Mouse (Mus musculus): Measurements from ENCODE around the gene Tnrc18.
A peak's percentile ranks its signal among the peaks of the same experiment; 100 is the strongest.

Tnrc18 gene

DNA sequence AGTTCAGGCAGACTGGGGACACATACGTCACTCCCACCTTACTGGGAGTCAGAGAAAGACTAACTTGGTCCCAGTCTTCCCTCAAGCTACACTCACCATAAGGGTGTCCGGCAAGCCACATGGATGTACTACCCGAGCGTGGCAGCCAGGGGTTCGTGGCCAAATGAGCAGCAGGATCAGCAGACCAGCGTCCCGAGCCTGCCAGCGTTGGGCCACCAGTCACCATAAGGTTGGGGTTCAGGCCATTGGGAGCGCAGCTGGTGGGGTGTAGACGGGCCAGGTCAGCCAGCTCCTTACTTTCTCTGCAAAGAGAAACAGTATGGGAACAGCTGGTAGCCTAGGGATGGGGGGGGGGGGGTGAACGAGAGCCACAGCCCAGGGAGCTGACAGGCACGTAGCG, 41.4 kb downstream of the Tnrc18 start:
- DNase-seq (ENCODE audit: low read depth, low spot score): no peak

DNA sequence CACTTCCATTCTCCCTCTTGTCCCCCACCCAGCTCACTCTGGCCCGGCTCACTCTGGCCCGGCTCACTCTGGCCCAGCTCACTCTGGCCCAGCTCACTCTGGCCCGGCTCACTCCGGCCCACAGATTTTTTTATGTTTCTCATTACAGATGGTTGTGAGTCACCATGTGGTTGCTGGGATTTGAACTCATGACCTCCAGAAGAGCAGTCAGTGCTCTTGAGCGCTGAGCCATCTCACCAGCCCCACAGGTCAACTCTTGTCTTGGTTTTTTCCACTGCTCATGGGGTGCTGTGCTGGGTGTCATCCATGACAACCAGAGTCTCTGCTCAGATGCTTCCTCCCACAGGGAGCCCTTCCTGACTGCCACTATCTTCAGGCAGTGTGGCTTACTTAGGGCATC, 42.7 kb downstream of the Tnrc18 start:
- no peak for DNase-seq (ENCODE audit: low read depth, low spot score)

DNA sequence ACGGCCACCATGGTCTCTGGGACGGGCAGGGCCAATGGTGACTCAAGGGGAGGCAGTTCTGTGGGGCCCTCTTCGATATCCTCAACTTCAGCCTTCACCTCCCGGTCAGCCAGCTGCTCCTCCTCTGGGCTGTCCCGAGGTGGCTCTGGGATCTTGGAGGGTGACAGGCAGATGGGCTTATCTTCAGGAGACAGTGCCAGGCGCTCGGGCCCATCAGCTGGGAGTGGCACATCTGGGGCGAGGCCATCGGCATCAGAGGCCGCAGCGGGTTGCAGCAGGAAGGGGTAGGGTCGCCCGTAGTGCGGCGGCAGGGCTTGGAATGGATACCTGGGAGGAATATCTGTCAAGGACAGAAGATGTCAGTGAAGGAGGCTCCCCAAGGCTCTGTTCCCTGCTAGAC, 45.5 kb downstream of the Tnrc18 start:
- DNase-seq (ENCODE audit: low read depth, low spot score): no peak

DNA sequence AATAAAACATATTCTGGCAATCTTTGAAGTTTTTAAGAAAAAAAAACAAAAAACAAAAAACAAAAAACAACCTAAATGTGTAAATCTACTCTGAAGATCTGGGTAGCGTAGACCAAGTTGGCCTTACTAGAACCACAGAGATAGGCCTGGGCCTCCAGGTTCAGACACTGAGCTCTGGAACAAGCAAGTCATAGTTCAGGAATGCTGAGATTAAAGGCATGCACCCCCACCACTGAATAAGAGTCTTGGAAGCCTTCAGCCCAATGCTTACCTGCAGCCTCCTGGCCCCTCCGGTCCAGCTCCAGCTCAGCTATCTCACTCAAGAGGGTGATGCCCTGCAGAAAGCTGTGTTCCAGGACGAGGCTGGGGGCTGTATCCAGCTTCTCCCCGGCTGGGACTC, 46.4 kb downstream of the Tnrc18 start:
- no peak for DNase-seq (ENCODE audit: low read depth, low spot score)

DNA sequence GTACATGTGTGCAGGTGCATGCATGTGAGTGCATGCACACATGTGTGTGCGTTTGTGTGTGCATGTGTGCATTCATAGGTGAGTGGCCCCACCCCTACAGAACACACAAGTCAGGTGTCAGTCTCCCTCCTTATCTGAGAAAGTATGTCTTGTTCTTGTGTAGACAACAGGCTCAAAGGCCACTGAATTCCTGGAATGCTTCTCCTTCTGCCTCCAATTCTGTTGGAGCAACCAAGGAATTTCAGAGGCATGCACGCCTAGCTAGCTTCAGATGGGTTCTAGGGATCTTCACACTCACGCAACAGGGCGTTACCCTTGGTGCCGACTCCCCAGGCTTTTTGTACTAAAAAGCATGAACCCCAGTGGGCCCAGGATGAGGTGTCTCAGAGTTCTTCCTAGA, 47.8 kb downstream of the Tnrc18 start:
- DNase-seq (ENCODE audit: low read depth, low spot score): peak; percentile 87

DNA sequence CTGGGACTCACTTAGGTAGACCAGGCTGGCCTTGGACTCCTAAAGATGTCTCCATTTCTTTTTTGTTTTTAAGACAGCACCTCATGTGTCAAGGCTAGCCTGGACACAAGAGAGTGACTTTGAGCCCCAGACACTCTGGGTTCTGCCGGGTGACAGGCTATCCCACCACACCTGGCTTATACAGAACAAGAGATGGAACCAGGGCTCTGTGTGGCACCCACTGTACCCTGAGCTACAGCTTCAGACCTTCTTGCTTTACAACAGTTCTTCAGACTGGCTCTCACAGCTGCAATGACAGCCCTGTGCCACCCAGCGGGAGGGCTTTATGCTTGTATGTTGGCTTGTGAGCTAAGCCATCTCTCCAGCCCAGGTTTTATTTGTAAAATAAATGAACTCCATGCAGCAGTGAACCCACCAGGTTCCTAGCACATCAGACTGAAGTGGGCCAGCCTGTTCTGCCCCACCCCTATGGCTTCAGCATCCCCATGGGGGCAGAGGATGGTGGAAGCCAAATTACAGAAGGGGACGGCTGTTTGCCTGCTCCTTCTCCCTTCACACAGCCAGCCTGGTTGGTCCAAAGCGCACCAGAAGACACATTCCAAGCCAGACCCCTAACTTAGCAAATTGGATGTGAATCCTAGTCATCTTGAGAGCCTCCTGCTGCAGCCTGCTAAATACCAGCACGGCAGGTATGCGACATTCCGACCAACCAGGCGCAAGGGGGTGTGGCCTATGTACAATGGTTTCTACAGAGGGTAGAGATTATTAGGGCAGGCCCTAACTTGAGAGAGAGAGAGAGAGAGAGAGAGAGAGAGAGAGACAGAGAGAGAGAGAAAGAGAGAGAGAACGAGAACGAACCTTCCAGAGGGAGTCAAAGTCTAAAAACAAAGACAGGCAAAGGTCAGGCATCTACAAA, 48.9 kb downstream of the Tnrc18 start:
- DNase-seq (ENCODE audit: low read depth, low spot score): peak; percentile 86

DNA sequence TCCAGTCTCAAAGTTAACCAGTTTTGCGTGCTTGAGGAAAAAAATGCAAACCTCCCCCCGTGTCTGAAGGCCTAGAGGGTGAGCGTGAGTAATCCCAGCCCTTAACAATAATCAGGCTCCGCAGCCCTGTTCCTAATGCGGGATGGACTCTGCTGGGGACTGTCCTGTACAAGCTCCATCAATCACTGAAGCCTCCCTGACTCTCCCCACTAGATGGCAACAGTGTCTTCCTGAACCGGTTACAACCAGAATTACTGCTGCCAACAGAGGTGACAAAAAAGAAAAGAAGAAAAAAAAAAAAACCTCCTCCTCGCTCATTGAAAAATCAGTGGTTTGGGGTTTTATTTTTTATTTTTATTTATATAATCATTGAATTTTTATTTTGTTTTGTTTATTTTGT, 49.5 kb downstream of the Tnrc18 start:
- DNase-seq (ENCODE audit: low read depth, low spot score): peak; percentile 80

DNA sequence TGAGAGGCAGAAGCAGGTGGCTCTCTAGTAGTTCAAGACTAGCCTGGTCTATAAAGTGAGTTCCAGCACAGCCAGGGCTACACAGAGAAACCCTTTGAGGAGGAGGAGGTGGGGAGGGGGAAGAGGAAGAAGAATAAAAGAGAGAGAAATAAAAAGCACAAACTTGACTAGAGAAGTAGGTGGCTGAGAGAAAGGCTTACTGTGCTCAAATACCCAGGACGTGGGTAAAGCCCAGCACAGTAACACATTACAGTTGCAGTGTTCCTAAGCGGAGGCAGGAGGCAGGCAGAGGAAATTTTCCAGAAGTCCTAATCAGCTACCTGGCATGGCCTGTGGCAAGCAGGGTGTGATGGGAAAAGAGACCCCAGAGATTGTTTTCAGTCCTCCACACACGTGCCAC, 50.8 kb downstream of the Tnrc18 start:
- DNase-seq (ENCODE audit: low read depth, low spot score): no peak

DNA sequence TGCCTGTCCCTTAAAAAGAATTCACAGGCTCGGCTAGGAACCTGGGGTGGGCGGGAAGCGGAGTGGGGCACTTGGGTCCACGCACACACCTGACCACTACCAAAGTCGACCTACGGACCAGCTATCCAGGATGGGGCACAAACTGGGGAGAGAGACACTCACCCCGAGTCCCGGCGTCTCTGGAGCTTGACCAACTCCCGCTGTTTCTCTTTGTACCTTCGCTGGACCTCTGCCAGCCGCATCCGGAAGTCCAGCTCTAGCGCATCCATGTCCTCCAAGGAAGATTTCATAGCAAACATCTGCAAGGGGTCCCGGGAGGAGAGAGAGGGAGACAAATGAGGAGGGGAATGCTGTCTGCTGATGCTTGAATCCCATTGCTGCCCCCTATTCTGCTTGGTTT, 52.6 kb downstream of the Tnrc18 start:
- DNase-seq (ENCODE audit: low read depth, low spot score): no peak

DNA sequence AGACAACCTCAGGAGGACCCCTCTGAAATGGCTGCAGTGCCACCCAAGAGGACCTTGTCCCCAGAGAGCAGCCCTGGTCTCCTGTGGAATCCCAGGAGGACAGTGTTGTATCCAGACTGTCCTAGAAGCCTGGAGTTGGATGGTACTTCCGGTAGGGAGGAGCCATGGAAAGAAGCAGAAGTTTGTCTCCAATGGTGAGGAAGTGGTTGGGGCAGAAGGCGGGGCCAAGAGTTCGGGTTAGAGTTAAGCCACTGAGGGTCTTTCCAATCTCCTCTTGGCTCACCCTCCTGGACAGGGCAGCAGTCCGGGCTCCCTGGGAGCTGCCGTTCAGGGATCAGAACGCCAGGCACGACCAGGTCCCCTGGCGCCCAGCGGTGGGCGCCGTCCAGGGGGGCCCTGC, 53.2 kb downstream of the Tnrc18 start:
- DNase-seq (ENCODE audit: low read depth, low spot score): peak; percentile 81

DNA sequence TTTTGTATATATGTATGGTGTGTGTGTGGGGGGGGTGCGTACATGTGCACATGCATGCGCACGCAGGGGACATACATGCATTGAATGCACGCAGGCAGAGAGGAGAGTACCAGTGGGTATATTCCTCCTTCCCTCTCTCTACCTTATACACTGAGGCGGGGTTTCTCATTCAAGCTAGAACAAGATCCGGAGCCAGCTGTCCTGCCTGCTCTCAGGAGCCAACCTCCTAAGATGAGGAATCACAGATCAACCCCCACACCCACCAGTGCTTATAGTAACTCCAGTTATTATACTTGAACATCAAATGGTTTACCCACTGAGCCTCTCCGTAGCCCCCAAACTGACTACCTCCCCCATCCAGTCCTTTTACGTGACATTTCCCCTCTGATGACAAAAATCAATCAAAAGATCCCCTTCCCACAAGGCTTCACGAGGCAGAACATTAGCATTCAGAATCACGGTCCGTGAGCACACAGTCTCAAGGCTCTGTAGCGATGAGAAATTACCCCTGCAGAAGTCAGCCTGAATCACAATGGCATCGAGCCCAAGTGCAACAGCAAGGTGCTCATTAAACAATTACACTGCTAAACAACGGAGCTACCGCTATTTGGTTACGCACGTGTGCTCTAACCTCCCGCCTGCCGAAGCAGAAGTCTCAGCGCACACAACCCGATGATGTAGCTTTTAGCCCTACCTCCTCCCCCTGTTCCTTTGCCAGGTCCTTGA, 55.2 kb downstream of the Tnrc18 start:
- no peak for DNase-seq (ENCODE audit: low read depth, low spot score)

DNA sequence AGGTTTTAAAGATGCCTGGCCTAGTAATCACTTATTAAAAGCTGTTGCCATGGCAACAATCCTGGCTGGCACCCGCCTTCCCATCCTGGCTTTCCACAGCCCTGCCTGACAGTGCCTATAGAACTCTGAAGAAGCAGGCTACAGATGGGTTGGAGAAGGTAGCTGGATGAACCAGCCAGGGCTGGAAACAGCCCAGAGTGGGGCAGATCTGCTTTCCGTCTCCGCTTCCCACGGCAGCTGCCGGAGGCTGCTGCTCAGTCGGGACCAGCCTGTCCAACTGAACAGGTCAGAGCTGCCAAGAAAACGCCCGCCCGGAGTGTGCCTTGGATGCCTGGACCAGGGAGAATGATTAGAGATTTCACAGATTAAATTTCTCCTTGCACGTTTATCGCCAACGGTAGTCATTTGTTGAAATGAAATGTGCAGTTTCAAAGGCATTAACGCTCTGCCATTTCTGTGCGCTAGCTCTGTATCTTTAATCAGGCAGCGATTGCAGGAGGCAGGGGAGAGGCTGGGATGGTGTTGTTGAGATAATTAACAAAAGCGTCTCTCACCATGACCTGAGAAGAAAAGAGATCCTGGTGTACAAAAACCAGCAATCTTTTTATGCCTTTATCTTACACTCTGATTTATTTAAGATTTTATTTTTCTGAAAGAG, 56.0 kb downstream of the Tnrc18 start:
- no peak for DNase-seq (ENCODE audit: low read depth, low spot score)

DNA sequence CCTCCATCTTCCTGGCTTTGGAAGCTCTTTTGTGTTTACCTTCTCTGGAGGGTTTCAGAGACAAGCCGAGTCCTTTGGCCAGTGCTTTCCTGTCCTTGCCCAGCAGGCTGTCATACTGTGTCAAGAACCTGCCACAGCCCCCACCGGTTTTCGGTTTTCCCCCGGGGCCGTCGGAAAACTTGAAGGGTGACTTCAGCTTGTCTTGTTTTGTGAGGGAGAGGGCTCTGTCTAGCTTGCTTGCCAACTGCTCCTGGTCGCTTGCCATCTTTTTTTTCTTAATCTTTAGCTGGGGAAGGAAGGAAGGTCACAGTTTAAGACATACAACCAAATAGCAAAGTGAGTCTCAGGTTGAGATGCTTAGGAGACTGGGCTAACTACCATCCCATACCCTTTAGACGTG, 57.7 kb downstream of the Tnrc18 start:
- no peak for DNase-seq (ENCODE audit: low read depth, low spot score)

DNA sequence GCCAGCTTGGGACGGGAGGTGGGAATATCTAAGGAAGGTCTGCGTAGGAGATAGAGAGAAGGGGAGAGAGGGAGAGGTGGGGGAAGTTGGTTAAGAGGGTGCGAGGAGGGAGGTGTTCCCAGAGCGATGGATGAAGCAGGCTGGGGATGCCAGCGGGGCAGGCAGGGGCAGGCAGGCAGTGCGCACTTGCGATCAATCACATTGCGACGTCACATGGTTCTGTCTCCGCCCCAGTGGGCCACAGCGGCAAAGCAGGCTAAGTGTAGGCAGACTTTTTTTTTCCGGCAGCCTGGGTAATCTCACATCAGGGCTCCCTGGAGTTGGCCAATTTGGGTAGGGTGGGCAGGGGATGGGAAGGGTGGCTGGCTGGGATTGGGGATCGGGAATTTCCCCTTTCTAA, 65.2 kb downstream of the Tnrc18 start:
- peak; percentile 62 for DNase-seq (ENCODE audit: low read depth, low spot score)

DNA sequence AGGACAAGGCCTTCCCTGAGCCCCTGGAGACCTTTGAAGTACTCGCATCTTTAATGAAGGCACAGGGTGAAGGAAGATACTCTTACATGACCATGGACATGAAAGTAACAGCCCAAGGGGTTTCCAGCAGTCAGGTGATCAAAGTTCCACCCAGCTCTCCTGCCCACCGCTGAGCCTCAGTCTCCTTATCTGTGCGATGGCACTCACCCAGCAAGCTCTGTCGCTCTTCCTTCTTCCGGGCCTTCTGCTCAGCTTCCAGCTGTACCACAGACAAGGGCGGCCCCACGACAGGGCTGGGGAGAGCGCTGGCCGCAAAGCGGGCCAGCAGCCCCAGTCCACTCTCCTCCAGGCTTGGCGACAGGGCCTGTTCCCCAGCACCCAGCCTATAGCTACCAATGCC, 67.3 kb downstream of the Tnrc18 start:
- DNase-seq (ENCODE audit: low read depth, low spot score): no peak

DNA sequence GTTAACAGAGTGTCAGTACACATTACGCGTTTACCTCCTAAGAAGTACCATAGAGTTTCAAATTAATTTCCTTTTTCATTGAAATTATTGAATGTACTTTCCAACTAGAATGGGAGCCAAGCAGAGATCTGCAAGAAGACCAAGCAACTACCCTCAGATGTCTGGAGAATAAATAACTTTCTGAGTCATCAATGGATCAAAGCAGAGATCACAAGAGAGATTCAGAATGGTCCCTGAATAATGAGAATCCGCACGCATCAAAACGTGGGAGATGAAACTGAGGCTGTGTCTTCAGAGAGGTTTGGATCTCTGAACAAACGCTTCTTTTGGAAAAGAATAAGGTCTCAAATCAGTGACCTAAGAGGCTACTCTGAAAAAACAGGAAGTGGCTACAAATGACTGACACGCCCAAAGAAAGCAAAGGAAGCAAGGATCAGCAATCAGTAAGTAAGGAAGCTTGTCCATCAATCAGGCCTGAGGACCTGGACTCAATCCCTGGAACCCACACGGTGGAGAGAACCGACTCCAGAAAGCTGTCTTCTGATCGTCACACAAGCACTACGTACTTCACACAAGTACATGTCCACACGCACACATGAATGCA, 70.3 kb downstream of the Tnrc18 start:
- no peak for DNase-seq (ENCODE audit: low read depth, low spot score)

DNA sequence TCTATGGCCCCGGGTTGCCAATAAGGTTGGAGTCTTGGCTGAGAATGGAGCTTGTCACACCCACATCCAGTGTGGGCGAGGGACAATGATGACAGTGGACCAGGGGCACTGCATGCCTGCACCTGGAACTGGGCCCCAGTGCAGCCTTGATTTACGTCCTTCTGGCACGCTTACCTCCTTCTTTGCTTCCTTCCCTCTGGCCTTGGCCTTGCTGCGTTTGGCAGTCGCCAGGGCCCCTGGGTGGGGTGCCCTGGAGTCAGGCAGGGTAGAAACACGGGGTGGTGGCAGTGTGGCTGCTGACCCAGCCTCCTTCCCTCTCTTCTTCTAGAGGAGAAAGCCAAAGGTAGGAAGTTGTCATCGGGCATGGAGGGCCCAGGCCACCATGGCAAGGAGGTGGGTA, 77.5 kb downstream of the Tnrc18 start:
- DNase-seq (ENCODE audit: low read depth, low spot score): no peak

DNA sequence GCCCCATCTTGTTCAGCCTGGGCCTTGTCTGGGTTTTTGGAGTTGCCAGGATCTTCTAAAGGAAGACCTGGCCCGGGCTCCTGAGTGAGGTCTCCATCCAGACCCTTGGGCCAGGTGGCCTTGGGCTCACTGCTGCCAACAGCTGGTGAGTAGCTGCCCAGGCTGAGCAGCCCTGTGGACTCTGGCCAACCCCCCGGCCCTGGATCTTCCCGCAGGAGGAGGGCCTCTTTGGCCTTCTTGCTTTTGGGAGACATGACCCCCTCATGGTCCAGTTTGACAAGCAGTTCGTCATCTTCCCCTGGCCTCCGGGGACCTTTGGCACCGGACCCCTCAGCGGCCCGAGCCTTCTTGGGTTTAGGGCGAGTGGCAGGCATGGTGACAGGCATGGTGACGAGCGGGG, 85.5 kb downstream of the Tnrc18 start:
- no peak for DNase-seq (ENCODE audit: low read depth, low spot score)

DNA sequence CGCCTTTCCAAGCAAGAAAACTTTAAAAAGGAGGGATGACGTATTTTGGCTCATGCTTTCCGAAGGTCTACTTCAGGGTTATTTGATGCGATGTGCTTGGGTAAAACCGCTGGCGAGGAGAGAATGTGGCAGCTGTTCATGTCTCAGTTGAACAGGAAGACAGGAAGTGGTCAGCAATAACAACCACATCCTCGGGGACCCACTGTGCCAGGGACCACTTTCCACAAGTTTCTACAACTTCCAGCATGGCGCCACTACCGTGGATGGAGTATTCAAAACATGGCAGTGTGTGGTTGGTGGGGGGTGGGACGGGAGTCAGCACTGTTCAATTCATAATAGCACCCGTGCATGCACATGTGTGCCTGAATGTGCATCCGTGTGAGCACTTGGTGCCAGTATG, 87.2 kb downstream of the Tnrc18 start:
- no peak for DNase-seq (ENCODE audit: low read depth, low spot score)

DNA sequence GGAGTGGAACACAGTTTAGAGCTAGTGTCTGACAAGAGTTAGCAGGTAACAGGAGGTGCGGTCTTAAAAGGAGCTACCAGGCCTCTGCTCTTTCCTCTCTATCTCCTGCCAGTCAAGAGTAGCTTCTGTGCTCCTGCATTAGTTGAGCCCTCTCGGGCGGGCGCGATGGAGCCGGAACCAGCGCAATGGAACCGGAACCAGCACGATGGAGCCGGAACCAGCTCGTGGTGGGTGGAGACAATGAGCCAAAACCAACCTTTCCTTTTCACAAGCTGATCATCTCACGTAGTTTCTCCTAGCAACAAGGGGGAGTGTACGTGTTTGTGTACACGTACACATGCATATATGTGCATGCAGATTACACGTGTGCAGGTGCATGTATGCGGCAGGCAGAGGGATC, 89.2 kb downstream of the Tnrc18 start:
- peak; percentile 80 for DNase-seq (ENCODE audit: low read depth, low spot score)

DNA sequence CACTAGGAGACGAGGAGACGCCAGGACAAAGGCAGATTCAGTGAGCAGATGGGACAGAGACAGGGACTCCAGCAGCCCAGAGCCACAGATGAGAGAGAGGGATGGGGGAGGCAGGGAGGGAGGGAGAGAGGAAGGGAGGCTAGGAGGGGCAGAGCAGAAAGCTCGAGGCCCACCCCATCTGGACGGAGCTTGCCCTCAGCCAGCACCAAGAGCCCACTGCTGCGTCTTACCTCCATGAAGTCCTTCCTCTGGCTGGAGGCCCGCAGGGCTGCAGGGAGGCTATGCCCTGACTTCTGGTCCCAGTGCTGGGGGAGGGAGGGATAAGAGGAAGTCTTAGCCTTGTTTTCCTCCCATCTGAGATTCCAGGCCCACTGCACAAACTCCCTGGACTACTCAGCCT, 90.7 kb downstream of the Tnrc18 start:
- DNase-seq (ENCODE audit: low read depth, low spot score): no peak

DNA sequence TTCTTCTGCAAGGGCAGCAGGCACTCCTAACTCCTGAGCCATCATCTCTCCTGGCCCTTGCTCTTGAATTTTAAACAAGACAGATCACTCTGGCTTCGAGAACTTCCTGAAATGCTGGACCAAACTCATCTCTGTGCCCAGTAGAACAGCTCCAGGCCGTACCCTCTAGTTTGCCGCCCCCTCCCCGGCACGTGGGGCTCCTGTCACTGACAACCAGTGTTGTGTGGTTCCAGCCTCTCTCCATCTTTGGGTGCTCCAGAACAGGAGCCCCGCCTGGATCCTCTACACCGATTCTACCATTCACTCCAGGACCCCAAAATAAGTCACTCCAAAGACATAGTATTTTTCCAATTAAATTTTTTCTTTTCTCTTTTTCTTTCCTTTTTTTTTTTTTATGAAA, 93.2 kb downstream of the Tnrc18 start:
- DNase-seq (ENCODE audit: low read depth, low spot score): no peak
